Mouse (Mus musculus) limb, embryonic 13.5 days (tissue): ENCODE measurements around the gene Cog3. TPM values are rescaled to one million over a fixed set of nuclear protein-coding genes. Genes with fewer than 3 reads are reported as not detected.

Source experiments
- ATAC-seq: fragments of 200-750 bp; cut with Nextera tagmentation; 2 replicates; pipeline ENCODE4 v1.8.0; 2017; ENCODE audit warnings: low read depth, moderate number of reproducible peaks, moderate TSS enrichment; ENCODE audit not compliant: low FRiP score
- H3K27ac ChIP-seq: fragments of 300-500 bp; sonication (generic); 2 replicates; pipeline ENCODE4 v1.5.1; 2015; ENCODE audit warnings: inconsistent platforms, mild to moderate bottlenecking, moderate library complexity
- H3K27me3 ChIP-seq: fragments of 300-500 bp; sonication (generic); 2 replicates; pipeline ENCODE4 v1.6.1; 2015; ENCODE audit warnings: mild to moderate bottlenecking, inconsistent platforms
- H3K36me3 ChIP-seq: fragments of 300-500 bp; sonication (generic); 2 replicates; pipeline ENCODE4 v1.6.1; 2015; ENCODE audit warnings: inconsistent platforms, mild to moderate bottlenecking, moderate library complexity
- H3K4me1 ChIP-seq: fragments of 300-500 bp; sonication (generic); 2 replicates; pipeline ENCODE4 v1.6.1; 2015; ENCODE audit warnings: inconsistent platforms
- H3K4me2 ChIP-seq: fragments of 300-500 bp; sonication (generic); replicated peaks from 2 replicates; pipeline ENCODE4 v1.6.1; 2015; ENCODE audit warnings: inconsistent platforms, mild to moderate bottlenecking, moderate library complexity
- H3K4me3 ChIP-seq: fragments of 300-500 bp; sonication (generic); 2 replicates; pipeline ENCODE4 v1.5.1; 2015; ENCODE audit warnings: moderate library complexity, mild to moderate bottlenecking, inconsistent platforms
- H3K9ac ChIP-seq: fragments of 300-500 bp; sonication (generic); 2 replicates; pipeline ENCODE4 v1.6.1; 2015; ENCODE audit warnings: mild to moderate bottlenecking, inconsistent platforms
- H3K9me3 ChIP-seq: fragments of 300-500 bp; sonication (generic); 2 replicates; pipeline ENCODE4 v1.6.1; 2016; ENCODE audit warnings: inconsistent platforms
- WGBS: fragments of 180-500 bp; shearing (Covaris S2); methylation state at CpG from one replicate; pipeline ENCODE4 v1.1.7; 2015; 5-methylcytosine and 5-hydroxymethylcytosine counted together
- polyA plus RNA-seq: library from polyadenylated mRNA; unstranded; fragments of >200 nt; fragmentation: Nextera tagmentation; extraction: Ambion mirVana; gene quantifications from 2 replicates; pipeline ENCODE4 v1.2.1, GENCODE M21; 2015

The Cog3 gene
- polyA plus RNA-seq, 1 experiment from 2014 or later = 24.4 TPM

GRCm38 (mm10) chr14:75665430-75666180 lies 88.7 kb downstream of the Cog3 start:
- ATAC-seq = no peak
- Histone ChIP-seq H3K27ac (no peak overlapping the region), H3K36me3 (no peaks in the 10 kb centered on the region), H3K9me3 (no peaks in the 10 kb centered on the region), H3K4me1 (peaks cover 8% of the 10 kb centered on the region; the same call in 1 of the 2 replicates), H3K9ac (no peak overlapping the region), H3K4me2 (no peak overlapping the region), H3K4me3 (no peak overlapping the region), H3K27me3 (no peaks in the 10 kb centered on the region)
- 66% methylated on average over 2 of the region's 2 CpGs for WGBS

GRCm38 (mm10) chr14:75661548-75661947 lies 92.8 kb downstream of the Cog3 start:
- WGBS = 61% methylated on average over 8 of the region's 8 CpGs
- peaks cover 8% of the 10 kb centered on the region; the same call in 1 of the 2 replicates for H3K4me1 ChIP-seq
- H3K9me3 ChIP-seq = no peaks in the 10 kb centered on the region
- H3K27ac ChIP-seq = no peak overlapping the region
- no peak overlapping the region for H3K4me2 ChIP-seq
- no peak for ATAC-seq
- no peaks in the 10 kb centered on the region for H3K36me3 ChIP-seq
- H3K9ac ChIP-seq = no peak overlapping the region
- H3K27me3 ChIP-seq = no peaks in the 10 kb centered on the region
- no peak overlapping the region for H3K4me3 ChIP-seq

DNA sequence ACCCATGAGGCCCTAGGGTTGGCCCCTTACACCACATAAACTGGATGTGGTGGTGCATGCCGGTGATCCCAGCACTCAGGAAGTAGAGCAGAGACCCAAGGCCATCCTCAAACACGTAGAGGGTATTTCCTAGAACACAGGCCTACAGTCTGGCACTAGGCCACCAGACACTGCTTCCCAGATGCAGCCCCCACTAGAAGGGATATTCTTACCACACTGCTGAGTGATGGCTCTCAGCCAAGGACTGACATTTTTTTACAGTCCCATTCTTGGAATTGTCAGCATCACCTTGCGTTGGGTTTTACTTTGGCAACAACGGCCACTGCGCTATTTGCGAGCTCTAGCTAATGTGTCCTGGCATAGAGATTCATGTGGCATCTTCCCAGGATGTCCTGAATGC lies 93.4 kb downstream of the Cog3 start:
- Histone ChIP-seq H3K36me3 (no peaks in the 10 kb centered on the region), H3K4me2 (no peak overlapping the region), H3K4me1 (peaks cover 8% of the 10 kb centered on the region; the same call in 1 of the 2 replicates), H3K9me3 (no peaks in the 10 kb centered on the region), H3K27me3 (no peaks in the 10 kb centered on the region), H3K9ac (no peak overlapping the region), H3K4me3 (no peak overlapping the region), H3K27ac (no peak overlapping the region)
- ATAC-seq = peak; percentile 40; the same call in 1 of the 2 replicates
- WGBS = 65% methylated on average over 6 of the region's 6 CpGs

Other genes starting within 250 kb of the Cog3 start
- not detected in 2 replicates for gene Spert, start 161.4 kb downstream of the Cog3 start, polyA plus RNA-seq
- not detected in 2 replicates for gene Erich6b, start 112.3 kb downstream of the Cog3 start, polyA plus RNA-seq
- gene Slc25a30, start 32.5 kb upstream of the Cog3 start, polyA plus RNA-seq = 4.9 and 5.3 TPM in 2 replicates
- gene Tpt1, start 90.6 kb upstream of the Cog3 start, polyA plus RNA-seq = 1,027 and 1,051 TPM in 2 replicates
- gene Kctd4, start 200.5 kb upstream of the Cog3 start, polyA plus RNA-seq = 1.4 and 1.6 TPM in 2 replicates